Mouse (Mus musculus) hindbrain, embryonic 15.5 days (tissue): ENCODE data around the gene Gm21958. TPM values are rescaled to one million over a fixed set of nuclear protein-coding genes. Genes with fewer than 3 reads are reported as not detected.

Experiments used
- ATAC-seq: fragments of 200-750 bp; cut with Nextera tagmentation; 2 replicates; pipeline ENCODE4 v1.8.0; 2017; ENCODE audit warnings: low read depth, moderate number of reproducible peaks, moderate TSS enrichment; ENCODE audit not compliant: low FRiP score
- H3K27ac ChIP-seq: fragments of 300-500 bp; sonication (generic); replicated peaks from 2 replicates; pipeline ENCODE4 v1.5.1; 2015; ENCODE audit warnings: mild to moderate bottlenecking, inconsistent platforms
- H3K27me3 ChIP-seq: fragments of 300-500 bp; sonication (generic); 2 replicates; pipeline ENCODE4 v1.6.1; 2015; ENCODE audit warnings: control low read depth, inconsistent platforms
- H3K36me3 ChIP-seq: fragments of 300-500 bp; sonication (generic); 2 replicates; pipeline ENCODE4 v1.6.1; 2015; ENCODE audit warnings: control low read depth, inconsistent platforms
- H3K4me1 ChIP-seq: fragments of 300-500 bp; sonication (generic); replicated peaks from 2 replicates; pipeline ENCODE4 v1.6.1; 2015; ENCODE audit warnings: control low read depth, inconsistent platforms
- H3K4me2 ChIP-seq: fragments of 300-500 bp; sonication (generic); 2 replicates; pipeline ENCODE4 v1.6.1; 2015; ENCODE audit warnings: moderate library complexity, mild to moderate bottlenecking, inconsistent platforms
- H3K4me3 ChIP-seq: fragments of 300-500 bp; sonication (generic); 2 replicates; pipeline ENCODE4 v1.5.1; 2015; ENCODE audit warnings: mild to moderate bottlenecking, inconsistent platforms
- H3K9ac ChIP-seq: fragments of 300-500 bp; sonication (generic); 2 replicates; pipeline ENCODE4 v1.6.1; 2015; ENCODE audit warnings: inconsistent platforms
- H3K9me3 ChIP-seq: fragments of 300-500 bp; sonication (generic); 2 replicates; pipeline ENCODE4 v1.6.1; 2016; ENCODE audit warnings: control low read depth, inconsistent platforms
- WGBS: fragments of 180-500 bp; shearing (Covaris S2); methylation state at CpG from one replicate; pipeline ENCODE4 v1.1.7; 2015; 5-methylcytosine and 5-hydroxymethylcytosine counted together
- polyA plus RNA-seq: library from polyadenylated mRNA; unstranded; fragments of >200 nt; fragmentation: Nextera tagmentation; extraction: Ambion mirVana; gene quantifications from 2 replicates; pipeline ENCODE4 v1.2.1, GENCODE M21; 2015

Gene Gm21958
- 0.41 TPM in 1 of 2 replicates, not detected in the other for polyA plus RNA-seq

GRCm38 (mm10) chr3:54714253-54714652, at the start of gene Gm21958:
Gene Gm21958 (minus strand): TSS chr3:54714353.
- Histone ChIP-seq H3K27ac (no peak within 1 kb of the TSS), H3K36me3 (peaks cover 77% of the 10 kb centered on the region), H3K4me1 (no peaks in the 10 kb centered on the region), H3K9ac (no peak within 1 kb of the TSS), H3K9me3 (no peaks in the 10 kb centered on the region), H3K4me2 (no peak within 1 kb of the TSS), H3K4me3 (no peak within 1 kb of the TSS), H3K27me3 (no peaks in the 10 kb centered on the region)
- WGBS: 94% methylated on average over 6 of the region's 6 CpGs
- ATAC-seq: no peak

- no peaks in the 10 kb centered on the region for H3K27me3 ChIP-seq
- 67% methylated on average over 1 of the region's 1 CpGs for WGBS
- no peak overlapping the region for H3K27ac ChIP-seq
- H3K9ac ChIP-seq: no peak overlapping the region
- no peak for ATAC-seq
- no peak overlapping the region for H3K4me3 ChIP-seq
- H3K9me3 ChIP-seq: no peaks in the 10 kb centered on the region
- H3K36me3 ChIP-seq: no peaks in the 10 kb centered on the region
- no peak overlapping the region for H3K4me2 ChIP-seq
- H3K4me1 ChIP-seq: peaks cover 5% of the 10 kb centered on the region
Observed at GRCm38 (mm10) chr3:54761258-54761657, 47.1 kb upstream of the Gm21958 start.

- 38% methylated on average over 15 of the region's 15 CpGs for WGBS
- no peak for ATAC-seq
- no peaks in the 10 kb centered on the region for H3K36me3 ChIP-seq
- H3K27ac ChIP-seq: no peak overlapping the region
- no peaks in the 10 kb centered on the region for H3K27me3 ChIP-seq
- no peak overlapping the region for H3K4me2 ChIP-seq
- H3K9me3 ChIP-seq: no peaks in the 10 kb centered on the region
- peaks cover 12% of the 10 kb centered on the region for H3K4me1 ChIP-seq
- H3K9ac ChIP-seq: no peak overlapping the region
- H3K4me3 ChIP-seq: no peak overlapping the region
Observed at GRCm38 (mm10) chr3:54760321-54761115, 46.4 kb upstream of the Gm21958 start.

GRCm38 (mm10) chr3:54759211-54759610, 45.1 kb upstream of the Gm21958 start:
- Histone ChIP-seq H3K4me2 (no peak overlapping the region), H3K27ac (no peak overlapping the region), H3K36me3 (no peaks in the 10 kb centered on the region), H3K4me1 (peaks cover 19% of the 10 kb centered on the region), H3K4me3 (no peak overlapping the region), H3K9ac (no peak overlapping the region), H3K27me3 (no peaks in the 10 kb centered on the region), H3K9me3 (no peaks in the 10 kb centered on the region)
- no peak for ATAC-seq
- 76% methylated on average over 9 of the region's 9 CpGs for WGBS

- Histone ChIP-seq H3K27me3 (no peaks in the 10 kb centered on the region), H3K4me1 (peaks cover 16% of the 10 kb centered on the region), H3K4me3 (no peak overlapping the region), H3K9me3 (no peaks in the 10 kb centered on the region), H3K9ac (no peak overlapping the region), H3K36me3 (no peaks in the 10 kb centered on the region), H3K27ac (no peak overlapping the region), H3K4me2 (no peak overlapping the region)
- ATAC-seq: no peak
- 84% methylated on average over 8 of the region's 8 CpGs for WGBS
Observed at GRCm38 (mm10) chr3:54757446-54757845, 43.3 kb upstream of the Gm21958 start.

GRCm38 (mm10) chr3:54756058-54756457, 41.9 kb upstream of the Gm21958 start:
- H3K9me3 ChIP-seq: no peaks in the 10 kb centered on the region
- 0 out of 2 replicates have a peak, but pooled peaks have one; percentile 37 for ATAC-seq
- H3K36me3 ChIP-seq: peaks cover 5% of the 10 kb centered on the region
- H3K27ac ChIP-seq: no peak overlapping the region
- peaks cover 16% of the 10 kb centered on the region for H3K4me1 ChIP-seq
- no peaks in the 10 kb centered on the region for H3K27me3 ChIP-seq
- 0% methylated on average over 11 of the region's 11 CpGs for whole genome bisulfite sequencing
- H3K9ac ChIP-seq: peak overlapping the region; percentile 79
- peak overlapping the region; percentile 100 for H3K4me2 ChIP-seq
- H3K4me3 ChIP-seq: peak overlapping the region; percentile 78

- Histone ChIP-seq H3K4me2 (peak within 1 kb of the TSS; percentile 100), H3K36me3 (peaks cover 11% of the 10 kb centered on the region), H3K4me3 (peak within 1 kb of the TSS; percentile 78), H3K9ac (peak within 1 kb of the TSS; percentile 79), H3K4me1 (peaks cover 16% of the 10 kb centered on the region), H3K27ac (no peak within 1 kb of the TSS), H3K9me3 (no peaks in the 10 kb centered on the region), H3K27me3 (no peaks in the 10 kb centered on the region)
- ATAC-seq: peak; percentile 80
- WGBS: under 1% methylated on average over 55 of the region's 66 CpGs
Observed at GRCm38 (mm10) chr3:54755145-54756041, 41.2 kb upstream of the Gm21958 start, which contains the start of gene Smad9. Gene Smad9 (plus strand): TSS chr3:54755582.

- Histone ChIP-seq H3K9ac (no peak overlapping the region), H3K4me2 (no peak overlapping the region), H3K9me3 (no peaks in the 10 kb centered on the region), H3K36me3 (peaks cover 29% of the 10 kb centered on the region), H3K4me1 (peaks cover 16% of the 10 kb centered on the region), H3K27me3 (no peaks in the 10 kb centered on the region), H3K4me3 (no peak overlapping the region), H3K27ac (no peak overlapping the region)
- 88% methylated on average over 4 of the region's 4 CpGs for WGBS
- ATAC-seq: no peak
Observed at GRCm38 (mm10) chr3:54753411-54753810, 39.3 kb upstream of the Gm21958 start.

- WGBS: 67% methylated on average over 5 of the region's 5 CpGs
- no peaks in the 10 kb centered on the region for H3K27me3 ChIP-seq
Observed at GRCm38 (mm10) chr3:54745799-54746198, 31.6 kb upstream of the Gm21958 start.

GRCm38 (mm10) chr3:54741965-54742364, 27.8 kb upstream of the Gm21958 start:
- peaks cover 74% of the 10 kb centered on the region for H3K36me3 ChIP-seq
- no peak overlapping the region for H3K9ac ChIP-seq
- H3K27me3 ChIP-seq: no peaks in the 10 kb centered on the region
- no peaks in the 10 kb centered on the region for H3K9me3 ChIP-seq
- H3K4me1 ChIP-seq: no peaks in the 10 kb centered on the region
- H3K27ac ChIP-seq: no peak overlapping the region
- no peak overlapping the region for H3K4me3 ChIP-seq
- no peak overlapping the region for H3K4me2 ChIP-seq
- 97% methylated on average over 11 of the region's 11 CpGs for WGBS
- ATAC-seq: no peak

More at GRCm38 (mm10) chr3:54745799-54746198, 31.6 kb upstream of the Gm21958 start:
- ATAC-seq: no peak
- Histone ChIP-seq H3K4me3 (no peak overlapping the region), H3K9ac (no peak overlapping the region), H3K4me2 (no peak overlapping the region), H3K27ac (no peak overlapping the region), H3K36me3 (peaks cover 94% of the 10 kb centered on the region), H3K4me1 (no peaks in the 10 kb centered on the region), H3K9me3 (no peaks in the 10 kb centered on the region)

GRCm38 (mm10) chr3:54737317-54737716, 23.2 kb upstream of the Gm21958 start:
- peaks cover 30% of the 10 kb centered on the region for H3K36me3 ChIP-seq
- ATAC-seq: no peak
- H3K9me3 ChIP-seq: no peaks in the 10 kb centered on the region
- H3K4me2 ChIP-seq: no peak overlapping the region
- 97% methylated on average over 8 of the region's 8 CpGs for WGBS
- no peak overlapping the region for H3K9ac ChIP-seq
- no peaks in the 10 kb centered on the region for H3K27me3 ChIP-seq
- peaks cover 23% of the 10 kb centered on the region for H3K4me1 ChIP-seq
- no peak overlapping the region for H3K4me3 ChIP-seq
- no peak overlapping the region for H3K27ac ChIP-seq
